Mouse (Mus musculus) granulocyte monocyte progenitor cell, adult 5-6 weeks (primary cell): Measurements from ENCODE around the gene Ccpg1. TPM values are rescaled to one million over a fixed set of nuclear protein-coding genes. Genes with fewer than 3 reads are reported as not detected.

Experiments
- ATAC-seq: replicated peaks from 2 replicates; pipeline ENCODE4 v1.8.0; 2016; ENCODE audit warnings: mild to moderate bottlenecking, moderate TSS enrichment, inconsistent platforms; ENCODE audit not compliant: poor library complexity, severe bottlenecking
- total RNA-seq, 2 experiments: library from RNA; stranded (forward) in 1 of 2; stranded (reverse) in 1 of 2; fragments of 200-712, 200-1000 nt in 1 of 2; fragments of >200 nt in 1 of 2; fragmentation: Nextera tagmentation in 1 of 2; gene quantifications; 2 replicates each; pipeline ENCODE4 v1.2.3; 2014 to 2017

Gene Ccpg1
- total RNA-seq, 2 experiments from 2014 or later: 27.1 to 39.2 TPM

GRCm38 (mm10) chr9:72991420-72991819 lies 6.2 kb downstream of the Ccpg1 start:
- peak; percentile 77 for ATAC-seq

GRCm38 (mm10) chr9:72992576-72992975 lies 7.3 kb downstream of the Ccpg1 start:
- ATAC-seq: no peak

- ATAC-seq: no peak
These were observed 10.9 kb downstream of the Ccpg1 start for GRCm38 (mm10) chr9:72996167-72996566.

- ATAC-seq: no peak
These were observed 11.6 kb downstream of the Ccpg1 start for GRCm38 (mm10) chr9:72996806-72997205.

- ATAC-seq: no peak
These were observed 15.3 kb downstream of the Ccpg1 start for GRCm38 (mm10) chr9:73000487-73000886.

- ATAC-seq: peak; percentile 62
These were observed 16.2 kb downstream of the Ccpg1 start for GRCm38 (mm10) chr9:73001314-73002011.

- no peak for ATAC-seq
These were observed 16.9 kb downstream of the Ccpg1 start for GRCm38 (mm10) chr9:73002177-73002576.

GRCm38 (mm10) chr9:73004076-73004475 lies 18.8 kb downstream of the Ccpg1 start:
- no peak for ATAC-seq

GRCm38 (mm10) chr9:73005106-73005505 lies 19.9 kb downstream of the Ccpg1 start:
- no peak for ATAC-seq

GRCm38 (mm10) chr9:73006175-73006574 lies 20.9 kb downstream of the Ccpg1 start:
- no peak for ATAC-seq

GRCm38 (mm10) chr9:73008384-73008783 lies 23.2 kb downstream of the Ccpg1 start:
- ATAC-seq: peak; percentile 71

GRCm38 (mm10) chr9:73012629-73013028 lies 27.4 kb downstream of the Ccpg1 start:
- no peak for ATAC-seq

GRCm38 (mm10) chr9:73014724-73015123 lies 29.5 kb downstream of the Ccpg1 start:
- ATAC-seq: no peak

GRCm38 (mm10) chr9:73019841-73020240 lies 34.6 kb downstream of the Ccpg1 start:
- ATAC-seq: no peak

- no peak for ATAC-seq
These were observed 35.4 kb downstream of the Ccpg1 start for GRCm38 (mm10) chr9:73020566-73021097.

- ATAC-seq: no peak
These were observed 40.8 kb downstream of the Ccpg1 start for GRCm38 (mm10) chr9:73025818-73026636.

GRCm38 (mm10) chr9:73030443-73030842 lies 45.2 kb downstream of the Ccpg1 start:
- ATAC-seq: peak; percentile 79

- ATAC-seq: no peak
These were observed 46.2 kb downstream of the Ccpg1 start for GRCm38 (mm10) chr9:73031421-73031820.

- no peak for ATAC-seq
These were observed 48.2 kb downstream of the Ccpg1 start for GRCm38 (mm10) chr9:73033406-73033805.

GRCm38 (mm10) chr9:73039222-73039945 lies 54.2 kb downstream of the Ccpg1 start:
- peak; percentile 79 for ATAC-seq

GRCm38 (mm10) chr9:73040080-73040479 lies 54.9 kb downstream of the Ccpg1 start, which contains the start of gene Pigb:
TSS of gene Pigb (minus strand) at chr9:73040378.
- no peak for ATAC-seq
